Mouse (Mus musculus): ENCODE measurements around the gene Oat.

Gene Oat

GRCm38 (mm10) chr7:132594325-132594724, 18.1 kb upstream of the Oat start:
- no peak for DNase-seq (ENCODE audit: inconsistent age in 2 of 2, low spot score in 1 of 2)

GRCm38 (mm10) chr7:132593762-132594161, 17.6 kb upstream of the Oat start:
- DNase-seq (ENCODE audit: inconsistent age in 2 of 2, low spot score in 1 of 2) = no peak

GRCm38 (mm10) chr7:132589610-132590009, 13.4 kb upstream of the Oat start:
- no peak for DNase-seq (ENCODE audit: inconsistent age in 2 of 2, low spot score in 1 of 2)

GRCm38 (mm10) chr7:132587167-132587566, 11.0 kb upstream of the Oat start:
- DNase-seq (ENCODE audit: inconsistent age in 2 of 2, low spot score in 1 of 2) = no peak

- no peak for DNase-seq (ENCODE audit: inconsistent age in 2 of 2, low spot score in 1 of 2)
Measured at GRCm38 (mm10) chr7:132585695-132586491, 9.7 kb upstream of the Oat start.

GRCm38 (mm10) chr7:132581441-132581840, 5.2 kb upstream of the Oat start:
- DNase-seq (ENCODE audit: inconsistent age in 2 of 2, low spot score in 1 of 2) = peak; percentile 42 to 78

- DNase-seq (ENCODE audit: inconsistent age in 2 of 2, low spot score in 1 of 2) = no peak
Measured at GRCm38 (mm10) chr7:132580511-132580910, 4.3 kb upstream of the Oat start.

- DNase-seq (ENCODE audit: inconsistent age in 2 of 2, low spot score in 1 of 2) = peak in 1 of 2 experiments; percentile 69
Measured at GRCm38 (mm10) chr7:132576891-132577290, 693 bp upstream of the Oat start.

- DNase-seq (ENCODE audit: inconsistent age in 2 of 2, low spot score in 1 of 2) = peak; percentile 85 to 92
Measured at GRCm38 (mm10) chr7:132575623-132576022, 575 bp downstream of the Oat start.

- no peak for DNase-seq (ENCODE audit: inconsistent age in 2 of 2, low spot score in 1 of 2)
Measured at GRCm38 (mm10) chr7:132574646-132575045, 1.6 kb downstream of the Oat start.

- no peak for DNase-seq (ENCODE audit: inconsistent age in 2 of 2, low spot score in 1 of 2)
Measured at GRCm38 (mm10) chr7:132573205-132573604, 3.0 kb downstream of the Oat start.

- DNase-seq (ENCODE audit: inconsistent age in 2 of 2, low spot score in 1 of 2) = no peak
Measured at GRCm38 (mm10) chr7:132572738-132573137, 3.5 kb downstream of the Oat start.

- peak in 1 of 2 experiments; percentile 53 for DNase-seq (ENCODE audit: inconsistent age in 2 of 2, low spot score in 1 of 2)
Measured at GRCm38 (mm10) chr7:132571481-132571880, 4.7 kb downstream of the Oat start.

GRCm38 (mm10) chr7:132570071-132570470, 6.1 kb downstream of the Oat start:
- peak in 1 of 2 experiments; percentile 24 for DNase-seq (ENCODE audit: inconsistent age in 2 of 2, low spot score in 1 of 2)

- DNase-seq (ENCODE audit: inconsistent age in 2 of 2, low spot score in 1 of 2) = no peak
Measured at GRCm38 (mm10) chr7:132568817-132569216, 7.4 kb downstream of the Oat start.

GRCm38 (mm10) chr7:132565831-132566230, 10.4 kb downstream of the Oat start:
- DNase-seq (ENCODE audit: inconsistent age in 2 of 2, low spot score in 1 of 2) = no peak

- DNase-seq (ENCODE audit: inconsistent age in 2 of 2, low spot score in 1 of 2) = no peak
Measured at GRCm38 (mm10) chr7:132559138-132559766, 16.9 kb downstream of the Oat start.

- DNase-seq (ENCODE audit: inconsistent age in 2 of 2, low spot score in 1 of 2) = no peak
Measured at GRCm38 (mm10) chr7:132558141-132558736, 18.0 kb downstream of the Oat start.

GRCm38 (mm10) chr7:132556575-132556974, 19.6 kb downstream of the Oat start:
- no peak for DNase-seq (ENCODE audit: inconsistent age in 2 of 2, low spot score in 1 of 2)

GRCm38 (mm10) chr7:132555911-132556310, 20.3 kb downstream of the Oat start:
- DNase-seq (ENCODE audit: inconsistent age in 2 of 2, low spot score in 1 of 2) = no peak

GRCm38 (mm10) chr7:132554091-132554490, 22.1 kb downstream of the Oat start:
- no peak for DNase-seq (ENCODE audit: inconsistent age in 2 of 2, low spot score in 1 of 2)

Measured in adrenal gland, adult (tissue).